Mouse (Mus musculus) ES-E14 (cell line): ENCODE data around the gene Nupr1. TPM values are rescaled to one million over a fixed set of nuclear protein-coding genes. Genes with fewer than 3 reads are reported as not detected.

Source experiments
- DNase-seq: peaks from one replicate; pipeline ENCODE4 v3.0.0-alpha.2; 2013; ENCODE audit warnings: low read depth, low spot score
- H3K27ac ChIP-seq: 2 replicates; pipeline ENCODE4 v1.5.1; 2012; ENCODE audit warnings: low read depth, mild to moderate bottlenecking, low read length, moderate library complexity, mixed read lengths; ENCODE audit not compliant: poor library complexity, insufficient read depth, severe bottlenecking
- H3K36me3 ChIP-seq: 2 replicates; pipeline ENCODE4 v1.6.1; 2012; ENCODE audit warnings: mild to moderate bottlenecking, low read length, moderate library complexity, mixed read lengths; ENCODE audit not compliant: control insufficient read depth, poor library complexity, insufficient read depth, severe bottlenecking
- H3K4me1 ChIP-seq, 2 experiments: fragments of 150-350 bp in 1 of 2; sonication (generic) in 1 of 2; 2 replicates each; pipeline ENCODE4 v1.6.1; 2012; ENCODE audit warnings: low read length in 2 of 2, mild to moderate bottlenecking in 1 of 2, mixed read lengths in 1 of 2; ENCODE audit not compliant: control insufficient read depth in 2 of 2, insufficient read depth in 2 of 2, poor library complexity in 1 of 2
- H3K4me3 ChIP-seq, 2 experiments: fragments of 150-350 bp in 1 of 2; sonication (generic) in 1 of 2; 2 replicates each; pipeline ENCODE4 v1.5.1; 2012; ENCODE audit warnings: low read length in 2 of 2, low read depth in 1 of 2, mild to moderate bottlenecking in 1 of 2, mixed read lengths in 1 of 2; ENCODE audit not compliant: insufficient read depth in 1 of 2, poor library complexity in 1 of 2, severe bottlenecking in 1 of 2
- H3K9ac ChIP-seq: 2 replicates; pipeline ENCODE4 v1.6.1; 2012; ENCODE audit warnings: low read depth, mild to moderate bottlenecking, low read length, mixed read lengths; ENCODE audit not compliant: poor library complexity, insufficient read depth, severe bottlenecking
- H3K9me3 ChIP-seq: fragments of 150-350 bp; sonication (generic); 2 replicates; pipeline ENCODE4 v1.6.1; 2012; ENCODE audit warnings: low read depth, mild to moderate bottlenecking, low read length; ENCODE audit not compliant: control insufficient read depth, insufficient read depth
- CHD2 ChIP-seq: IDR thresholded peaks from 2 replicates; pipeline ENCODE4 v1.6.1; 2014; ENCODE audit warnings: mild to moderate bottlenecking, low read depth, low read length, inconsistent platforms
- HCFC1 ChIP-seq: IDR thresholded peaks from 2 replicates; pipeline ENCODE4 v1.6.1; 2012; ENCODE audit warnings: low read length, inconsistent platforms, borderline replicate concordance; ENCODE audit not compliant: insufficient read depth
- MAFK ChIP-seq: IDR thresholded peaks from 2 replicates; pipeline ENCODE4 v1.6.1; 2014; ENCODE audit warnings: mild to moderate bottlenecking, low read depth, low read length, inconsistent platforms; ENCODE audit not compliant: insufficient read depth
- ZC3H11A ChIP-seq: IDR thresholded peaks from 2 replicates; pipeline ENCODE4 v1.6.1; 2012; ENCODE audit warnings: low read depth, mild to moderate bottlenecking, inconsistent platforms, low read length, borderline replicate concordance
- ZNF384 ChIP-seq: IDR thresholded peaks from 2 replicates; pipeline ENCODE4 v1.6.1; 2012; ENCODE audit warnings: low read depth, low read length, inconsistent platforms
- in situ Hi-C, 2 experiments: fragments of 600-800 bp; cut with MboI; formaldehyde crosslinking; loops; one replicate each; pipeline ENCODE4 v1.15.1; 2025; ENCODE audit warnings: low sequenced_read_pairs in 2 of 2, inconsistent platforms in 1 of 2; ENCODE audit not compliant: unreplicated experiment in 2 of 2
- total RNA-seq: library from RNA; depleted of rRNA; stranded (reverse); fragments of 300-350 nt; gene quantifications from 2 replicates; pipeline ENCODE4 v1.2.3, GENCODE M21; 2012; rRNA removed

Nupr1 gene
- total RNA-seq, 1 experiment: 16.4 TPM

DNA sequence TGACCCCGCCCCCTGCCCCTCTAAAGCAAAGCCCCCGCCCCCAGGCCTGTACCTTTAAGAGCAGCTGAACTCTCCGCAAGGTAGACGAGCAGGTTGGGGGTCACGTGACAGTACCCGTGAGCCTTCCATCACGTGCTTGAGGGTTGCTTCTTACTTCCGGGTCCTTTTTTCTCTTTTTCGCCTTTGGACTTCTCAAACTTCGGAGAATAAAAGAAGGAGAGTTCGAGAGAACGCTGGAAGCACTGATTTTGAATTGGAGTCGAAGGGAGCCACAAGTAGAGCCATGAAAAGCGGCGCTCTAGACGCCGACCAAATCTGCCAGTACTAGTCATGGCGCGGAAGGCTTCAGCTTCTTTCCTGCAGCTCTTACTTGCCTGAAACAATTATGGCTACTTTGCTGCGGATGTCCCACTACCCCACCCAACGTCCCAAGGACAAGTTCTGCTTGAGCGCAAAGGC, 47.4 kb downstream of the Nupr1 start:
- Histone ChIP-seq H3K36me3 (0 out of 2 replicates have a peak, but pooled peaks cover 3% of the 10 kb centered on the region), H3K9me3 (no peaks in the 10 kb centered on the region), H3K27ac (peak overlapping the region; percentile 90), H3K9ac (peak overlapping the region; percentile 90), H3K4me3 (peak overlapping the region; percentile 74), H3K4me1 (peaks cover 0 to 10% of the 10 kb centered on the region in 2 experiments; a peak in 1 of 4 replicates)
- DNase-seq: peak; percentile 91
- TF ChIP-seq CHD2: no peak
- TF ChIP-seq MAFK: no peak
- peak; percentile 87 for TF ChIP-seq HCFC1
- no peak for TF ChIP-seq ZNF384
- no peak for TF ChIP-seq ZC3H11A
- in situ Hi-C loops: no loop called here

- no peak for TF ChIP-seq ZC3H11A
- no peak for TF ChIP-seq ZNF384
- TF ChIP-seq MAFK: no peak
- TF ChIP-seq HCFC1: no peak
- TF ChIP-seq CHD2: no peak
- in situ Hi-C loops: no loop called here
- Histone ChIP-seq H3K4me1 (peaks cover 0 to 10% of the 10 kb centered on the region in 2 experiments; a peak in 1 of 4 replicates), H3K9ac (peak overlapping the region; percentile 72), H3K27ac (no peak overlapping the region), H3K9me3 (no peaks in the 10 kb centered on the region), H3K4me3 (peak overlapping the region; percentile 64 to 74), H3K36me3 (0 out of 2 replicates have a peak, but pooled peaks cover 3% of the 10 kb centered on the region)
- no peak for DNase-seq
Observed at GRCm38 (mm10) chr7:126582759-126583158, 47.9 kb downstream of the Nupr1 start.

DNA sequence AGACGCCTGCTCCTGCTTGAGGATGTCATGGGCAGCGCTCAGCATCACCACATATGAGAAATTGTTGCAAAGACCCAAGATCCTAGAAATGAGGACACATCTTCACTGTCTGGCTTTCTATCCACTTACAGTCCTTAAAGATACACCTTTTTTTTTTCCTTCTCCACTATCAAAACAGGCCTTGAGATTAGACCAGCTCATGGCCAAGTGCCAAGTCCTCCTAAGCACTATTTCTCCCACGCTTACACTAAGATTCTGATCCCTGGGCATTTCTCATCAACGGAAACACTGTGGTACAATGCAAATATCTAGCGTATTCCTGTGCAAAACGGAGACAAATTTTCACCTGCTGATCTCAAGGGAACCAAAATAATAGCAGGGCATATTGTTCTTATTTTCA, 49.0 kb downstream of the Nupr1 start:
- DNase-seq: no peak
- in situ Hi-C loops: no loop called here
- Histone ChIP-seq H3K4me3 (no peak overlapping the region), H3K36me3 (0 out of 2 replicates have a peak, but pooled peaks cover 3% of the 10 kb centered on the region), H3K27ac (no peak overlapping the region), H3K9ac (no peak overlapping the region), H3K4me1 (peaks cover 0 to 10% of the 10 kb centered on the region in 2 experiments; a peak in 1 of 4 replicates), H3K9me3 (no peaks in the 10 kb centered on the region)
- TF ChIP-seq MAFK (no peak), HCFC1 (no peak), CHD2 (no peak), ZNF384 (no peak), ZC3H11A (no peak)

GRCm38 (mm10) chr7:126579172-126579571, 51.5 kb downstream of the Nupr1 start:
- no peak overlapping the region for H3K4me3 ChIP-seq
- no peak for DNase-seq
- no peaks in the 10 kb centered on the region for H3K9me3 ChIP-seq
- no peak overlapping the region for H3K9ac ChIP-seq
- H3K27ac ChIP-seq: no peak overlapping the region
- no peak for TF ChIP-seq HCFC1
- no peak for TF ChIP-seq ZC3H11A
- no peak for TF ChIP-seq MAFK
- TF ChIP-seq CHD2: no peak
- no peak for TF ChIP-seq ZNF384
- 0 out of 4 replicates have a peak, but pooled peaks cover 0 to 4% of the 10 kb centered on the region in 2 experiments for H3K4me1 ChIP-seq
- in situ Hi-C loops: no loop called here
- peaks cover 12% of the 10 kb centered on the region for H3K36me3 ChIP-seq

- no peak for TF ChIP-seq CHD2
- TF ChIP-seq ZNF384: 0 out of 2 replicates have a peak, but pooled peaks have one; percentile 32
- peak; percentile 80; the same call in 1 of the 2 replicates for TF ChIP-seq ZC3H11A
- 0 out of 2 replicates have a peak, but pooled peaks have one; percentile 38 for TF ChIP-seq HCFC1
- TF ChIP-seq MAFK: peak; percentile 17; the same call in 1 of the 2 replicates
- H3K4me1 ChIP-seq: no peaks in the 10 kb centered on the region
- H3K27ac ChIP-seq: no peak overlapping the region
- peak; percentile 78 for DNase-seq
- H3K36me3 ChIP-seq: peaks cover 17% of the 10 kb centered on the region
- in situ Hi-C loops: no loop called here
- no peak overlapping the region for H3K4me3 ChIP-seq
- no peaks in the 10 kb centered on the region for H3K9me3 ChIP-seq
- no peak overlapping the region for H3K9ac ChIP-seq
Observed at GRCm38 (mm10) chr7:126576946-126577345, 53.7 kb downstream of the Nupr1 start.

Other genes with a start within 250 kb of the Nupr1 start
- 31.7 and 45.6 TPM in 2 replicates for gene Nfatc2ip, start 234.1 kb downstream of the Nupr1 start, total RNA-seq
- 0.16 and 0.49 TPM in 2 replicates for gene Cd19, start 216.0 kb downstream of the Nupr1 start, total RNA-seq
- 22.1 and 27.8 TPM in 2 replicates for gene Rabep2, start 202.1 kb downstream of the Nupr1 start, total RNA-seq
- gene Atp2a1, start 167.8 kb downstream of the Nupr1 start, total RNA-seq: 0.11 and 0.27 TPM in 2 replicates
- gene Sh2b1, start 155.4 kb downstream of the Nupr1 start, total RNA-seq: 20.3 and 22.5 TPM in 2 replicates
- gene Tufm, start 143.5 kb downstream of the Nupr1 start, total RNA-seq: 125 and 133 TPM in 2 replicates
- gene Atxn2l, start 127.4 kb downstream of the Nupr1 start, total RNA-seq: 72.3 and 80.1 TPM in 2 replicates
- gene Eif3c, start 64.5 kb downstream of the Nupr1 start, total RNA-seq: 257 and 289 TPM in 2 replicates
- 2.3 and 2.6 TPM in 2 replicates for gene Apobr, start 45.9 kb downstream of the Nupr1 start, total RNA-seq
- gene Cln3, start 45.0 kb downstream of the Nupr1 start, total RNA-seq: 35.1 and 61.6 TPM in 2 replicates
- not detected in 2 replicates for gene Il27, start 35.9 kb downstream of the Nupr1 start, total RNA-seq
- 35.8 and 55.3 TPM in 2 replicates for gene Sgf29, start 18.4 kb upstream of the Nupr1 start, total RNA-seq
- gene Sult1a1, start 45.6 kb upstream of the Nupr1 start, total RNA-seq: 0.22 TPM in 1 of 2 replicates, not detected in the other
- gene Bola2, start 64.5 kb upstream of the Nupr1 start, total RNA-seq: 187 and 246 TPM in 2 replicates
- 22.3 and 27.7 TPM in 2 replicates for gene Slx1b, start 64.9 kb upstream of the Nupr1 start, total RNA-seq
- gene Coro1a, start 76.9 kb upstream of the Nupr1 start, total RNA-seq: 4.1 and 10.3 TPM in 2 replicates
- gene Mapk3, start 128.7 kb upstream of the Nupr1 start, total RNA-seq: 31.1 and 42.1 TPM in 2 replicates
- 4.0 and 5.9 TPM in 2 replicates for gene Gdpd3, start 135.5 kb upstream of the Nupr1 start, total RNA-seq
- gene Ypel3, start 146.1 kb upstream of the Nupr1 start, total RNA-seq: 19.4 and 20.8 TPM in 2 replicates
- 0.89 and 1.7 TPM in 2 replicates for gene Tbx6, start 150.6 kb upstream of the Nupr1 start, total RNA-seq
- gene Ppp4c, start 161.6 kb upstream of the Nupr1 start, total RNA-seq: 260 and 291 TPM in 2 replicates
- 1.9 and 2.5 TPM in 2 replicates for gene Fam57b, start 166.8 kb upstream of the Nupr1 start, total RNA-seq
- not detected in 2 replicates for gene 4930451I11Rik, start 200.8 kb upstream of the Nupr1 start, total RNA-seq
- gene Doc2a, start 216.6 kb upstream of the Nupr1 start, total RNA-seq: 5.5 and 7.7 TPM in 2 replicates
- 99.7 and 111 TPM in 2 replicates for gene Hirip3, start 231.1 kb upstream of the Nupr1 start, total RNA-seq
- gene Ino80e, start 231.5 kb upstream of the Nupr1 start, total RNA-seq: 68.7 and 78.7 TPM in 2 replicates